Mouse (Mus musculus): ENCODE data around the gene Ubp1. TPM values are rescaled to one million over a fixed set of nuclear protein-coding genes. Genes with fewer than 3 reads are reported as not detected.
"Not testable (repeated sequence)": the region's sequence is repeated elsewhere in the genome, so short reads cannot be mapped to it uniquely, and the experiment has no call there.

Gene Ubp1
- 10 to 100 TPM; 63.4 to 69.5 (median 68.1) TPM for total RNA-seq (2022)

- DNase-seq (ENCODE audit: low spot score in 2 of 2) = peak; percentile 85 to 99
Measured at GRCm38 (mm10) chr9:113930534-113931374, at the start of gene Ubp1. Gene Ubp1 (plus strand): TSS chr9:113930934.

GRCm38 (mm10) chr9:113894903-113895302 is 35.8 kb upstream of the Ubp1 start:
- DNase-seq (ENCODE audit: low spot score in 2 of 2) = no peak

- DNase-seq (ENCODE audit: low spot score in 2 of 2) = no peak
Measured at GRCm38 (mm10) chr9:113903136-113903535, 27.6 kb upstream of the Ubp1 start.

GRCm38 (mm10) chr9:113904315-113904714 is 26.4 kb upstream of the Ubp1 start:
- DNase-seq (ENCODE audit: low spot score in 2 of 2) = not testable (repeated sequence)

- no peak for DNase-seq (ENCODE audit: low spot score in 2 of 2)
Measured at GRCm38 (mm10) chr9:113915789-113916188, 14.9 kb upstream of the Ubp1 start.

- no peak for DNase-seq (ENCODE audit: low spot score in 2 of 2)
Measured at GRCm38 (mm10) chr9:113922677-113923076, 8.1 kb upstream of the Ubp1 start.

- DNase-seq (ENCODE audit: low spot score in 2 of 2) = no peak
Measured at GRCm38 (mm10) chr9:113924883-113925282, 5.9 kb upstream of the Ubp1 start.

GRCm38 (mm10) chr9:113928591-113928990 is 2.1 kb upstream of the Ubp1 start:
- no peak for DNase-seq (ENCODE audit: low spot score in 2 of 2)

GRCm38 (mm10) chr9:113929676-113930075 is 1.1 kb upstream of the Ubp1 start:
- DNase-seq (ENCODE audit: low spot score in 2 of 2) = no peak

- DNase-seq (ENCODE audit: low spot score in 2 of 2) = peak in 1 of 2 experiments; percentile 25
Measured at GRCm38 (mm10) chr9:113931375-113932099, 803 bp downstream of the Ubp1 start.

- DNase-seq (ENCODE audit: low spot score in 2 of 2) = peak in 1 of 2 experiments; percentile 19
Measured at GRCm38 (mm10) chr9:113932100-113932470, 1.4 kb downstream of the Ubp1 start.

GRCm38 (mm10) chr9:113932501-113932900 is 1.8 kb downstream of the Ubp1 start:
- DNase-seq (ENCODE audit: low spot score in 2 of 2) = no peak

GRCm38 (mm10) chr9:113935638-113936037 is 4.9 kb downstream of the Ubp1 start:
- DNase-seq (ENCODE audit: low spot score in 2 of 2) = no peak

GRCm38 (mm10) chr9:113939063-113939850 is 8.5 kb downstream of the Ubp1 start:
- peak in 1 of 2 experiments; percentile 40 for DNase-seq (ENCODE audit: low spot score in 2 of 2)

- no peak for DNase-seq (ENCODE audit: low spot score in 2 of 2)
Measured at GRCm38 (mm10) chr9:113941103-113941805, 10.5 kb downstream of the Ubp1 start.

- DNase-seq (ENCODE audit: low spot score in 2 of 2) = no peak
Measured at GRCm38 (mm10) chr9:113943372-113943771, 12.6 kb downstream of the Ubp1 start.

- no peak for DNase-seq (ENCODE audit: low spot score in 2 of 2)
Measured at GRCm38 (mm10) chr9:113947216-113947615, 16.5 kb downstream of the Ubp1 start.

- no peak for DNase-seq (ENCODE audit: low spot score in 2 of 2)
Measured at GRCm38 (mm10) chr9:113957777-113958176, 27.0 kb downstream of the Ubp1 start.

- DNase-seq (ENCODE audit: low spot score in 2 of 2) = no peak
Measured at GRCm38 (mm10) chr9:113963718-113964117, 33.0 kb downstream of the Ubp1 start.

GRCm38 (mm10) chr9:113964415-113964814 is 33.7 kb downstream of the Ubp1 start:
- no peak for DNase-seq (ENCODE audit: low spot score in 2 of 2)

GRCm38 (mm10) chr9:113966838-113967237 is 36.1 kb downstream of the Ubp1 start:
- DNase-seq (ENCODE audit: low spot score in 2 of 2) = no peak

All from left cerebral cortex, adult 8-10 months (tissue).